Mouse (Mus musculus): Measurements from ENCODE around the gene Sphk2. TPM values are rescaled to one million over a fixed set of nuclear protein-coding genes. Genes with fewer than 3 reads are reported as not detected.

The Sphk2 gene
- 25.3 and 27.1 TPM in 2 replicates for polyA plus RNA-seq (2012; rRNA removed)

DNA sequence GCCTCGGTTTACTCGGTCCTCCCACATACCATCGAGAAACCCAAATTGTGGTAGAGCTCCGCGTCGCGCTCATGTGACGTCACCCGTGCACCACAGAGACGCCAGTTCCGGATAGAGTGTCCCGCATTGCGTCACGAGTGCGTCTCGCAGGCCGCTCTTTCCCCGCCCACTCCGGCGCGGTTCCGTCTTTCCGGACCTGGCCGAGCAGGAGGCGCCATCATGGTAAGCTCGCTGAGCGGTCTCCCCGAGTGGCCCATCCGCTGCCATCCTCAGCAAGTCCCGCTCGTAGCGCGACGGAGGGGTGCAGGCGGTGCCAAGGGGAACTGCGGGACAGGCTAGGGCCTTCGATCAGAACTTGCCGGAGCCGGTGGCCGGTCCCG is at the start of gene Sphk2:
Sphk2 (minus strand) TSS at position 85 of the 380 bp plus-strand sequence.

DNA sequence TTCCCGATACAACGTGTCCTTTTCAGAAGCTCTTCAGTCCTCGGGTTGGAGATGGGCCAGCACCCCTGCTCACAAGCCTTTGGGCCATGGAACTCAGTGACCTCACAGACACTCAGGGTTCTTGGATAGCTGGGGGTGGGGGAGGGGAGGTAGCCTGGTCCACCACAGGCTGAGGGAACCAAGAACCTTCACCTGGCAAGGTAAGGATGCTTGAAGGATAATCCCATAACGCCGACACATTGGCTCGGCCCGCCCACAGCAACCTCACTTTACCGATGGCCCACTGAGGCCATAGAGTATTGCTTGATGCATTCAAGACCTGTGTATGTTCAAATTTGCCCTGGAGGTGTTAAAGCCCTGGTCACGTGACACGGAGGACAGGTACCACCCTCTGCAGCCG is 7.9 kb upstream of the Sphk2 start, which contains the start of gene Spaca4:
Spaca4 (minus strand) TSS at position 101 of the 400 bp plus-strand sequence.

GRCm38 (mm10) chr7:45720413-45721233 is 2.8 kb upstream of the Sphk2 start, which contains the start of gene Fam83e:
Gene Fam83e (plus strand): TSS chr7:45721212.

DNA sequence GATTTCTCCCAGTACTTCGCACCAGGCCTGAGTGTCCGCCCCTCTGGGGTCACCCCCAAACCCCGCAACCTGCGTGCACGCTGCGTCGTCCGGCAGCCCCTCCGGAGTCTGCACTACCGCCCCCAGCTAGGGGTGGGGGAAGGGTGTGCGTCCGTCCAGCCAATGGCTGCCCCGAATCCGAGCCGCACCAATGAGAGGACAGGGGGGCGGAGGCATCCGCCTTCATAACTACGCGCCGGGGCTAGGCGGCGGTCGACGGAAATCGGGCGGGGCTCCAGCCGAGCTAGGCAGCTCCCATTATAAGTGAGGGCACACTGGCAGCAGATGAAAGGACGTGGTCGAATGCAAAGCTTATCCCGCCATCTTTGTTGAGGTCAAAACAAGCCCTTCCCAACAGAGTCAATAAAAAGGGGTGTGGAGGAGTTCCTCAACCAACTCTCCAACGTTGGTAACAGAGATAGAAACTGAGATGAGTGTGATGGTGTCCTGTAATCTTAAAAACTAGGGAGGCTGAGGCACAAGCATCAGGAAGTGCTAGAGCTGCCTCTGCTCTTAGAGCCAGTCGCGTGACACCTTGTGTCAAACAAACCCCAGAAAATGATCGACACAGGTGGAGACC is 2.6 kb downstream of the Sphk2 start, which contains the start of gene Rpl18:
Rpl18 (plus strand) TSS at position 368 of the 619 bp plus-strand sequence.

DNA sequence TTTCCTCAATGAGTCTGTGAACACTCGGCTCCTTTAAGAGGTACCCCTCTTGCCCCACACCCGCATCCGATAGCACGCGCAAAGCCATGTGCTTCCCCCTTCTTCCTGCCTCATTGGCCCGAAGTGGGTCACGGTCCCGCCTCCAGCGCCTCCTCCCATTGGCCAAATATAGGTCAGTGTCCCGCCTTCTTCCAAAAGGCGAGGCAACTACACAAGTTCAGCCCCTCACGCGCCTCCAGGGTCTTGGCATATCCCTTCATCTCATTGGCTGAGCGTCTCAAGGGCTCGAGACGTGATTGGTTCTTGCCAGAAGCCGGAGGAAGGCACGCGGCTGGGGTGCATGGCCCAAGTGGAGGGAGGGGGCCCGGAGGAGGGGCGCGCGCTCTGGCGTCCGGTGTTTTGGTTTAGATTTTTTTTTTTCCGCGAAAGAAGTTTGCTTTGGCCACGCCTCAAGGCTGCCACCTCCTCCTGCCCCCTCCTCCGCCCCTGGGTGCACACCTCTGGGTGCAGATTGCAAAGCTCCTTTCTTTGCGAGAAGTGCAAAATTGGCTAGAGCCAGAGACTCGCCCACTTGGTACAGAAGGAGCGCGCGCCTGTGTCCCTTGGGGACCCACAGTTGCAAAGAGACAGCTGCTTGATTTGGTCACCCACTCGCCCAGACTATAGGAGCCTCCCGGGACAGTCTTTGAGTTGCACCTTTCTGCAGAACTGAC is 12.9 kb downstream of the Sphk2 start, which contains the start of gene Dbp:
Dbp (plus strand) TSS at position 359 of the 713 bp plus-strand sequence.

DNA sequence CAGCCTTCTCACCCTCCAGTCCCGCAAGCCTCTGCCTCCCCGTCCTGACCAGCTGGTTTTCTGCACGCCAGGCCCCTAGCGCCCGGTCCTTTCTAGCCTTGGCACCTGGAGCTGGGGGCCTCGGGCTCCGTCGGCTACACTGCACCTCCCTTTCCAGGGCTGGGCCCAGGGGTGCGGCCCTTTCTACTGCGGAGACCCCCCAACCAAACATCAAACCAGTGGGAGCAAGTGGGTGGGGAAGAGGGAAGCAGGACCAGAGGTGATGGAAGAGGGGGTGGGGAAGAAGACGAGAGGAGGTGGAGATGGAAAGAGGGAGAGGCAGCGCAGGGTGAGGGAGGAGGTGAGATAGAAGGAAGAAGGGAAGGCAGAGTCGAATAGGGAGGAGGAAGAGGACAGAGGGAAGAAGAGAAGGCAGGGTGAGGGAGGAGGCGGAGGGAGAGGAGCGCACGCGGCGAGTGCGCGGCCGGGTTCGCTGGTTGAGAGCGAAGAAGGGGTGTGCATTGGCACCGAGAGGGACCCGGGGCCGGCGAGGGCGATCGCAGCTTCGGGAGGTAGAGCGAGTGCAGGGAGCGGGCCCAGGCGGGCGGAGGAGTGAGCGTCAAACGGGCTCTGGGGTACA is 18.2 kb downstream of the Sphk2 start, which contains the start of gene Car11:
Car11 (plus strand) TSS at position 321 of the 619 bp plus-strand sequence.

GRCm38 (mm10) chr7:45693921-45694591 is 23.7 kb downstream of the Sphk2 start, which contains the start of gene Sec1:
Gene Sec1 (minus strand): TSS chr7:45694402.

DNA sequence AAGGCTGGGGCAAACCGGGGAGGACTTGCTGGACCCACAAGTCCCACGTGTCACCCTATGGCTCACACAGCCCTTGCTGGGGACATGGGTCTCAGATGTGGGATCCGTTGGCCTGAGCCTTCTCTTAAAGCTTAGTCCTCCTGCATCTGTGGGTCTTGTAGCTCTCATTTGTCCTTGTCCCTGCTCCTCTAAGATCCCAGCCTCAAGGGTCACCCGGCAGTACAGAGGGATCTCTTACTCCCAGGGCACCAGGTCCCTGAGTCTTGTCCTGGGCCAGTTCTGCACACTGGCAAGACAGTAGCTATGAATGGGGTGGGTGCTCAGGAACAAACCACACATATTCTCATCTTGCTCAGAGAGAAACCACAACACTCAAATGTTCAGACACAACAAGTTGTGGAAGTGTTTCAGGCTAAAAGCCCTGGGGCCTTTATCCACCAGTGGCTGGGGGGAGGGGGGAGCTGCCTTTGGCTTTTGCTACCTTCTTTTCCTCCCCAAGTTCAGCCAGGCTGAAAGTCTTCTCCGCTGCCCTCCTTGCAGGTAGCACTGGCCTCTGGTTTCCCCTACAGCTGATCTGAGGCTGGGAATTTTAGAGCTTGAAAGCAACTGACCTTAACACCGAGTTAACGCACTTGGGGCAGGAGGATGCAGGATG is 34.3 kb downstream of the Sphk2 start, which contains the start of gene Ntn5:
Ntn5 (plus strand) TSS at position 627 of the 655 bp plus-strand sequence.

DNA sequence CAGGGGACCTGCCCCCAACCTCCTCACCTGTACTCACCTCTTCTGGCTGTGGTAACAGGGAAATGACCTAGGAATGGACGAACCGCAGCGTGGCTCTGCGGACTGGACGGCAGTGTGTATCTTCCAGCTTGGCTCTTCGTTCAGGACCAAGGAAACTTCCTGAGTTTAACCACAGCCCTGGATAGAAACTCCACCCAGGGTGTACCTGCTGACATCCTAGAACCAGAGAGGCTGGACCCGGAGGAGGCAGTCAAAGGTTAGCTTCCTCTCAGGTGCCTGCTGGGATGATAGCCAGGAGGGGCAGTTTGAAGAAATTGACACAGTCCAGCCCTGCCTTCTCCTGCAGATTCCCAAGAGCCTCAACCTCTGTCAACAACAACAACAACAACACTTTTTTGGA is 51.6 kb downstream of the Sphk2 start, which contains the start of gene Fut2:
Fut2 (minus strand) TSS at position 234 of the 400 bp plus-strand sequence.

Other genes with a start within 250 kb of the Sphk2 start
- gene Tulp2, start 236.1 kb downstream of the Sphk2 start, polyA plus RNA-seq (2012; rRNA removed) = 0.24 and 0.80 TPM in 2 replicates
- gene Gm45808, start 231.2 kb downstream of the Sphk2 start, polyA plus RNA-seq (2012; rRNA removed) = not detected in 2 replicates
- gene Dhdh, start 229.2 kb downstream of the Sphk2 start, polyA plus RNA-seq (2012; rRNA removed) = 3.5 and 3.9 TPM in 2 replicates
- gene Nucb1, start 207.6 kb downstream of the Sphk2 start, polyA plus RNA-seq (2012; rRNA removed) = 101 and 117 TPM in 2 replicates
- 14.8 and 20.2 TPM in 2 replicates for gene Ppp1r15a, start 191.7 kb downstream of the Sphk2 start, polyA plus RNA-seq (2012; rRNA removed)
- gene Plekha4, start 191.7 kb downstream of the Sphk2 start, polyA plus RNA-seq (2012; rRNA removed) = 1.8 and 4.0 TPM in 2 replicates
- gene Hsd17b14, start 163.1 kb downstream of the Sphk2 start, polyA plus RNA-seq (2012; rRNA removed) = 0.37 and 0.56 TPM in 2 replicates
- 29.4 and 42.2 TPM in 2 replicates for gene Bcat2, start 147.8 kb downstream of the Sphk2 start, polyA plus RNA-seq (2012; rRNA removed)
- gene Fgf21, start 102.5 kb downstream of the Sphk2 start, polyA plus RNA-seq (2012; rRNA removed) = 0.07 TPM in 1 of 2 replicates, not detected in the other
- 0.01 and 0.04 TPM in 2 replicates for gene Fut1, start 100.7 kb downstream of the Sphk2 start, polyA plus RNA-seq (2012; rRNA removed)
- 0.20 and 0.22 TPM in 2 replicates for gene Izumo1, start 96.2 kb downstream of the Sphk2 start, polyA plus RNA-seq (2012; rRNA removed)
- gene Rasip1, start 90.5 kb downstream of the Sphk2 start, polyA plus RNA-seq (2012; rRNA removed) = 7.7 and 8.8 TPM in 2 replicates
- 2.8 and 5.1 TPM in 2 replicates for gene Mamstr, start 78.0 kb downstream of the Sphk2 start, polyA plus RNA-seq (2012; rRNA removed)
- 0.02 and 0.15 TPM in 2 replicates for gene Fut2, start 51.6 kb downstream of the Sphk2 start, polyA plus RNA-seq (2012; rRNA removed)
- 0.64 and 0.94 TPM in 2 replicates for gene Ntn5, start 34.0 kb downstream of the Sphk2 start, polyA plus RNA-seq (2012; rRNA removed)
- gene Sec1, start 23.6 kb downstream of the Sphk2 start, polyA plus RNA-seq (2012; rRNA removed) = 1.3 and 2.3 TPM in 2 replicates
- 22.0 and 26.1 TPM in 2 replicates for gene Car11, start 18.2 kb downstream of the Sphk2 start, polyA plus RNA-seq (2012; rRNA removed)
- 7.3 and 9.1 TPM in 2 replicates for gene Dbp, start 12.9 kb downstream of the Sphk2 start, polyA plus RNA-seq (2012; rRNA removed)
- gene Rpl18, start 2.5 kb downstream of the Sphk2 start, polyA plus RNA-seq (2012; rRNA removed) = 1,250 and 1,262 TPM in 2 replicates
- gene Fam83e, start 3.2 kb upstream of the Sphk2 start, polyA plus RNA-seq (2012; rRNA removed) = 1.3 and 1.6 TPM in 2 replicates
- gene Spaca4, start 7.8 kb upstream of the Sphk2 start, polyA plus RNA-seq (2012; rRNA removed) = not detected in 2 replicates
- gene Lmtk3, start 65.7 kb upstream of the Sphk2 start, polyA plus RNA-seq (2012; rRNA removed) = 85.6 and 107 TPM in 2 replicates
- gene Sult2b1, start 66.7 kb upstream of the Sphk2 start, polyA plus RNA-seq (2012; rRNA removed) = 0.56 and 0.88 TPM in 2 replicates
- 155 and 323 TPM in 2 replicates for gene Cyth2, start 96.6 kb upstream of the Sphk2 start, polyA plus RNA-seq (2012; rRNA removed)
- gene Kcnj14, start 106.8 kb upstream of the Sphk2 start, polyA plus RNA-seq (2012; rRNA removed) = 1.2 and 1.3 TPM in 2 replicates
- gene Grwd1, start 112.9 kb upstream of the Sphk2 start, polyA plus RNA-seq (2012; rRNA removed) = 28.4 and 31.1 TPM in 2 replicates
- gene Kdelr1, start 154.8 kb upstream of the Sphk2 start, polyA plus RNA-seq (2012; rRNA removed) = 69.6 and 180 TPM in 2 replicates
- gene Grin2d, start 160.4 kb upstream of the Sphk2 start, polyA plus RNA-seq (2012; rRNA removed) = 2.4 and 2.7 TPM in 2 replicates
- gene Syngr4, start 178.7 kb upstream of the Sphk2 start, polyA plus RNA-seq (2012; rRNA removed) = 0.26 and 0.89 TPM in 2 replicates
- gene Tmem143, start 178.9 kb upstream of the Sphk2 start, polyA plus RNA-seq (2012; rRNA removed) = 9.7 and 11.8 TPM in 2 replicates
- 13.4 and 29.4 TPM in 2 replicates for gene Emp3, start 203.4 kb upstream of the Sphk2 start, polyA plus RNA-seq (2012; rRNA removed)
- 5.4 and 5.8 TPM in 2 replicates for gene Ccdc114, start 206.1 kb upstream of the Sphk2 start, polyA plus RNA-seq (2012; rRNA removed)